In the genomic region with DNA sequence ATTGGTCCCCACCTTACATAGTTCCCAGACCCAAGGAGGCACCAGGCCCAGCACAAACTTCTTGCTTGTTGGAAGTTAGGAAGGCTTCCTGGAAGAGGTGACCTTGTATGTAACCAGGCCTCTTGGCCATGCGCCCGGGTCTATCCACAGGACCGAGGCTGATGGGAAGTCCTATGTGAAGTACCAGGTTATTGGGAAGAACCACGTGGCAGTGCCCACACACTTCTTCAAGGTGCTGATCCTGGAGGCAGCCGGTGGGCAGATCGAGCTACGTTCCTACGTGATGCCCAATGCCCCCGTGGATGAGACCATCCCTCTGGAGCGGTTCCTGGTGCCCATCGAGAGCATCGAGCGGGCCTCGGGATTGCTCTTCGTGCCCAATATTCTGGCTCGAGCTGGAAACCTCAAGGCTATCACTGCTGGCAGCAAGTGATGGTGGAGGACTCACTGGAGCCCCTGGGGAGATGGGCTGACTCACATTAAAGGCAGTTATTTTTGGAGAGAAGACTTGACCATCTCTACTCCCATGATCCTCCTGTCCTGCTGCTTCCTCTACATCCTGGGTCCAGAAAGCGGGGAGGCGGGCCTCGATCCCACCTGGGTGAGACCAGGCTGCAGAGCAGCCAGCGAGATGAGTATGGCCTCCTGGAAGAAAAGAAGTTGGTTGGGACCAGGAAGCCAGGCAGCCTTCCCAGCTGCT, we compare ENCODE assay signal across 15 mouse cellular contexts.
"Had no signal": no experiment of that assay in that cellular context is flagged by ENCODE, and none has a peak within 500 bp of the region (broad histone marks: within the 10 kb centered on the region; RNA-seq: fewer than 3 reads in every experiment).

No protein-coding gene starts in this region.

- H3K4me3 ChIP-seq: layer of hippocampus, adult 2 months; limb, embryonic 12.5 days; liver, embryonic 15.5 days; neural tube, embryonic 12.5 days had no signal

- ATAC-seq: lung, postnatal 0 days had no signal

- DNase-seq: kidney, postnatal 4 days; lung, adult 2 months; lung, postnatal 36 days; midbrain, embryonic 14.5 days; retina, postnatal 1 day; right cerebral cortex, postnatal 4 days; spleen, adult 18-20 months; thymus, adult 2 months; thymus, postnatal 25 days had no signal

- H3K27me3 ChIP-seq: limb, embryonic 12.5 days; liver, embryonic 15.5 days had no signal

- H3K27ac ChIP-seq: kidney, postnatal 0 days; layer of hippocampus, adult 2 months; limb, embryonic 12.5 days; liver, embryonic 15.5 days; neural tube, embryonic 12.5 days had no signal

- H3K4me2 ChIP-seq: limb, embryonic 12.5 days; liver, embryonic 15.5 days; neural tube, embryonic 12.5 days had no signal

- H3K9me3 ChIP-seq: liver, embryonic 15.5 days; neural tube, embryonic 12.5 days had no signal

- H3K9ac ChIP-seq: limb, embryonic 12.5 days; liver, embryonic 15.5 days; neural tube, embryonic 12.5 days had no signal
